Mouse (Mus musculus): ENCODE results near the gene Nip7. TPM values are rescaled to one million over a fixed set of nuclear protein-coding genes. Genes with fewer than 3 reads are reported as not detected.
"Not testable (repeated sequence)": the region's sequence is repeated elsewhere in the genome, so short reads cannot be mapped to it uniquely, and the experiment has no call there.

Gene Nip7
- polyA plus RNA-seq, 1 experiment: 130 TPM

DNA sequence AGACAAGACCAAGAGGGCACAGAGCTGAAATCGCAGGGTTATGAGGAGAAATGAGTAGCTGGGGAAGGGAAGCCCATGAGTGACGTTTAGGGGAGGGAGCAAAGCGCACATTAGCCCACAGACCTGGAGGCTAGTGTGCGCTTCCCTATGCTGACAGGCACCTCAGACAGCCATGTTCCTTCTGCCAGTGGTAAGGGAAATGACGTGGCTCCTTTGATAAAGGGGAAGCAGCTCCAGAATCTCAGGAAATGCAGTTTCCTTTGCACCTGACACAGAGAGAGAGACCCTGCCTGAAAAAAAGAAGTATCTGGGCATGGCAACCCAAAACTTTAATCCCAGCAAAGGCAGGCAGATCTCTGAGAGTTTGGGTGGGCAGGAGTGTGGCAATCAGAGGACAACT is 26.6 kb upstream of the Nip7 start:
- Histone ChIP-seq H3K27ac (ENCODE audit: insufficient read depth, low read length) (no peak overlapping the region), H3K36me3 (ENCODE audit: control insufficient read depth, insufficient read depth, low read length, poor library complexity, severe bottlenecking) (no peaks in the 10 kb centered on the region), H3K4me3 (ENCODE audit: low read depth, low read length) (no peak overlapping the region), H3K9ac (ENCODE audit: low read depth, poor library complexity, severe bottlenecking) (no peak overlapping the region), H3K4me1 (ENCODE audit: control insufficient read depth, insufficient read depth, low read length) (peaks cover 2% of the 10 kb centered on the region), H3K27me3 (ENCODE audit: control insufficient read depth, insufficient read depth, low read length, poor library complexity, severe bottlenecking) (no peaks in the 10 kb centered on the region), H3K9me3 (replicated peaks; ENCODE audit: control insufficient read depth, insufficient read depth, low read length, poor library complexity, severe bottlenecking) (no peaks in the 10 kb centered on the region)
- TF ChIP-seq CTCF (IDR thresholded peaks at IDR 0.05; ENCODE audit: low read depth, low read length) (no peak), POLR2A (IDR thresholded peaks at IDR 0.05; ENCODE audit: insufficient read depth, low read length) (no peak), EP300 (IDR thresholded peaks at IDR 0.05; ENCODE audit: insufficient read depth, low read depth, low read length) (no peak)

- H3K4me1 ChIP-seq (ENCODE audit: control insufficient read depth, insufficient read depth, low read length): peaks cover 2% of the 10 kb centered on the region
- H3K9ac ChIP-seq (ENCODE audit: low read depth, poor library complexity, severe bottlenecking): peak within 1 kb of the TSS; percentile 77
- H3K9me3 ChIP-seq (replicated peaks; ENCODE audit: control insufficient read depth, insufficient read depth, low read length, poor library complexity, severe bottlenecking): no peaks in the 10 kb centered on the region
- no peaks in the 10 kb centered on the region for H3K27me3 ChIP-seq (ENCODE audit: control insufficient read depth, insufficient read depth, low read length, poor library complexity, severe bottlenecking)
- TF ChIP-seq POLR2A (IDR thresholded peaks at IDR 0.05; ENCODE audit: insufficient read depth, low read length): peak; percentile 49
- no peak for TF ChIP-seq EP300 (IDR thresholded peaks at IDR 0.05; ENCODE audit: insufficient read depth, low read depth, low read length)
- TF ChIP-seq CTCF (IDR thresholded peaks at IDR 0.05; ENCODE audit: low read depth, low read length): peak; percentile 69
- no peaks in the 10 kb centered on the region for H3K36me3 ChIP-seq (ENCODE audit: control insufficient read depth, insufficient read depth, low read length, poor library complexity, severe bottlenecking)
- no peak within 1 kb of the TSS for H3K27ac ChIP-seq (ENCODE audit: insufficient read depth, low read length)
- H3K4me3 ChIP-seq (ENCODE audit: low read depth, low read length): peak within 1 kb of the TSS; percentile 85
Measured at GRCm38 (mm10) chr8:107030650-107031576, 25.8 kb upstream of the Nip7 start, which contains the start of gene Vps4a. Gene Vps4a, plus strand, starts transcription at chr8:107031222.

DNA sequence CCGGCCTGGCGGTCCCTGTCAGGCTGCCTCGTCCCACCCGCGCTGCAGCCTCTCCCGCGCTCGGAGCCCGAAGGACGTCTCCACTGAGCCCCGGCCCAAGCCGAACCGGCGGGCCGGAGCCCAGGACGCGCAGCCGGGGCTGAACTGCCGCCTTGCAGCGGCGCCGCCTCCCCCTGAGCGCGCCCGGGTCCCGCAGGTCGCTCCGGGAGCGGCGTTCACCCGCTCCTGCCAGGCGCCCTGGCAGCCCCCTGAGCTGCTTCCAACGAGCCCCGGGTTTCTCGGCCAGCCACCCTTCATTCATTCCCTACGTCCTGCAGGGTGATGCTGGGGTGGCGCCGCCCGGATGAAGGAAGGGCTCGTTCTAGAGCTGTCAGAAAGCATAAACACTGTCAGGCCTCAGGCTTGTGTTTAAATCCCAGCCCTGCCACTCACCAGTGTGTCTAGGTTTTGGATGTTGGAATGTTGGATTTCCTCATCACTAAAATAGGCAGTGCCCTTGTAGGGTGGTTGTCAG is 25.0 kb upstream of the Nip7 start:
- Histone ChIP-seq H3K27ac (ENCODE audit: insufficient read depth, low read length) (no peak overlapping the region), H3K4me3 (ENCODE audit: low read depth, low read length) (peak overlapping the region; percentile 85), H3K36me3 (ENCODE audit: control insufficient read depth, insufficient read depth, low read length, poor library complexity, severe bottlenecking) (no peaks in the 10 kb centered on the region), H3K4me1 (ENCODE audit: control insufficient read depth, insufficient read depth, low read length) (peaks cover 2% of the 10 kb centered on the region), H3K9ac (ENCODE audit: low read depth, poor library complexity, severe bottlenecking) (peak overlapping the region; percentile 77), H3K9me3 (replicated peaks; ENCODE audit: control insufficient read depth, insufficient read depth, low read length, poor library complexity, severe bottlenecking) (no peaks in the 10 kb centered on the region), H3K27me3 (ENCODE audit: control insufficient read depth, insufficient read depth, low read length, poor library complexity, severe bottlenecking) (no peaks in the 10 kb centered on the region)
- TF ChIP-seq CTCF (IDR thresholded peaks at IDR 0.05; ENCODE audit: low read depth, low read length) (no peak), EP300 (IDR thresholded peaks at IDR 0.05; ENCODE audit: insufficient read depth, low read depth, low read length) (no peak), POLR2A (IDR thresholded peaks at IDR 0.05; ENCODE audit: insufficient read depth, low read length) (no peak)

DNA sequence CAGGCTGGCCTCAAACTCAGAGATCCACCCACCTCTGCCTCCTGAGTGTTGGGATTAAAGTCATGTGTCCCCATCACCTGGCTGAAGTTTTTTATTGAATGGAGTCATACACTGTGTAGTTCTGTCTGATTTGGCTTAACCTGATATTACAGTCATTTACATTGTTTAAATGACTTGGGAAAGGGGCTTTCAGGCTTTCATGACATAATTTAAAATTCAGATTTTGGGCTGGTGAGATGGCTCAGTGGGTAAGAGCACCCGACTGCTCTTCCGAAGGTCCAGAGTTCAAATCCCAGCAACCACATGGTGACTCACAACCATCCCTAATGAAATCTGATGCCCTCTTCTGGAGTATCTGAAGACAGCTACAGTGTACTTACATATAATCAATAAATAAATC is 23.1 kb upstream of the Nip7 start:
- not testable (repeated sequence) for H3K36me3 ChIP-seq (ENCODE audit: control insufficient read depth, insufficient read depth, low read length, poor library complexity, severe bottlenecking); H3K9ac ChIP-seq (ENCODE audit: low read depth, poor library complexity, severe bottlenecking); H3K9me3 ChIP-seq (replicated peaks; ENCODE audit: control insufficient read depth, insufficient read depth, low read length, poor library complexity, severe bottlenecking); H3K27ac ChIP-seq (ENCODE audit: insufficient read depth, low read length); H3K4me3 ChIP-seq (ENCODE audit: low read depth, low read length); H3K27me3 ChIP-seq (ENCODE audit: control insufficient read depth, insufficient read depth, low read length, poor library complexity, severe bottlenecking); H3K4me1 ChIP-seq (ENCODE audit: control insufficient read depth, insufficient read depth, low read length)

GRCm38 (mm10) chr8:107035641-107036040 is 21.0 kb upstream of the Nip7 start:
- TF ChIP-seq POLR2A (IDR thresholded peaks at IDR 0.05; ENCODE audit: insufficient read depth, low read length): no peak
- no peak for TF ChIP-seq CTCF (IDR thresholded peaks at IDR 0.05; ENCODE audit: low read depth, low read length)
- TF ChIP-seq EP300 (IDR thresholded peaks at IDR 0.05; ENCODE audit: insufficient read depth, low read depth, low read length): no peak
- Histone ChIP-seq H3K4me3 (ENCODE audit: low read depth, low read length) (no peak overlapping the region), H3K4me1 (ENCODE audit: control insufficient read depth, insufficient read depth, low read length) (peaks cover 2% of the 10 kb centered on the region), H3K27me3 (ENCODE audit: control insufficient read depth, insufficient read depth, low read length, poor library complexity, severe bottlenecking) (no peaks in the 10 kb centered on the region), H3K9ac (ENCODE audit: low read depth, poor library complexity, severe bottlenecking) (no peak overlapping the region), H3K27ac (ENCODE audit: insufficient read depth, low read length) (no peak overlapping the region), H3K9me3 (replicated peaks; ENCODE audit: control insufficient read depth, insufficient read depth, low read length, poor library complexity, severe bottlenecking) (no peaks in the 10 kb centered on the region), H3K36me3 (ENCODE audit: control insufficient read depth, insufficient read depth, low read length, poor library complexity, severe bottlenecking) (peaks cover 4% of the 10 kb centered on the region)

- TF ChIP-seq EP300 (IDR thresholded peaks at IDR 0.05; ENCODE audit: insufficient read depth, low read depth, low read length) (no peak), POLR2A (IDR thresholded peaks at IDR 0.05; ENCODE audit: insufficient read depth, low read length) (no peak), CTCF (IDR thresholded peaks at IDR 0.05; ENCODE audit: low read depth, low read length) (no peak)
- Histone ChIP-seq H3K36me3 (ENCODE audit: control insufficient read depth, insufficient read depth, low read length, poor library complexity, severe bottlenecking) (peaks cover 5% of the 10 kb centered on the region), H3K4me3 (ENCODE audit: low read depth, low read length) (no peak overlapping the region), H3K9ac (ENCODE audit: low read depth, poor library complexity, severe bottlenecking) (no peak overlapping the region), H3K27ac (ENCODE audit: insufficient read depth, low read length) (no peak overlapping the region), H3K4me1 (ENCODE audit: control insufficient read depth, insufficient read depth, low read length) (peaks cover 2% of the 10 kb centered on the region), H3K9me3 (replicated peaks; ENCODE audit: control insufficient read depth, insufficient read depth, low read length, poor library complexity, severe bottlenecking) (no peaks in the 10 kb centered on the region), H3K27me3 (ENCODE audit: control insufficient read depth, insufficient read depth, low read length, poor library complexity, severe bottlenecking) (no peaks in the 10 kb centered on the region)
Measured at GRCm38 (mm10) chr8:107036626-107037025, 20.1 kb upstream of the Nip7 start.
